Mouse (Mus musculus) stomach, embryonic 15.5 days (tissue): ENCODE measurements around the gene Traf3. TPM values are rescaled to one million over a fixed set of nuclear protein-coding genes. Genes with fewer than 3 reads are reported as not detected.

ENCODE experiments used
- ATAC-seq: fragments of 200-750 bp; cut with Nextera tagmentation; 2 replicates; pipeline ENCODE4 v1.8.0; 2017; ENCODE audit warnings: low read depth, moderate number of reproducible peaks, moderate TSS enrichment; ENCODE audit not compliant: insufficient read depth, low FRiP score
- H3K27ac ChIP-seq: fragments of 300-500 bp; sonication (generic); 2 replicates; pipeline ENCODE4 v1.5.1; 2015; ENCODE audit warnings: mild to moderate bottlenecking, inconsistent platforms
- H3K27me3 ChIP-seq: fragments of 300-500 bp; sonication (generic); replicated peaks from 2 replicates; pipeline ENCODE4 v1.6.1; 2015; ENCODE audit warnings: inconsistent platforms
- H3K36me3 ChIP-seq: fragments of 300-500 bp; sonication (generic); 2 replicates; pipeline ENCODE4 v1.6.1; 2015; ENCODE audit warnings: inconsistent platforms
- H3K4me1 ChIP-seq: fragments of 300-500 bp; sonication (generic); 2 replicates; pipeline ENCODE4 v1.6.1; 2015; ENCODE audit warnings: inconsistent platforms
- H3K4me2 ChIP-seq: fragments of 300-500 bp; sonication (generic); 2 replicates; pipeline ENCODE4 v1.6.1; 2015; ENCODE audit warnings: mild to moderate bottlenecking, inconsistent platforms
- H3K4me3 ChIP-seq: fragments of 300-500 bp; sonication (generic); replicated peaks from 2 replicates; pipeline ENCODE4 v1.5.1; 2015; ENCODE audit warnings: inconsistent platforms
- H3K9ac ChIP-seq: fragments of 300-500 bp; sonication (generic); 2 replicates; pipeline ENCODE4 v1.6.1; 2015; ENCODE audit warnings: inconsistent platforms
- H3K9me3 ChIP-seq: fragments of 300-500 bp; sonication (generic); 2 replicates; pipeline ENCODE4 v1.6.1; 2016; ENCODE audit warnings: inconsistent platforms
- WGBS: fragments of 180-500 bp; shearing (Covaris S2); methylation state at CpG from one replicate; pipeline ENCODE4 v1.1.7; 2015; 5-methylcytosine and 5-hydroxymethylcytosine counted together
- polyA plus RNA-seq: library from polyadenylated mRNA; unstranded; fragments of >200 nt; fragmentation: Nextera tagmentation; extraction: Ambion mirVana; gene quantifications from 2 replicates; pipeline ENCODE4 v1.2.1, GENCODE M21; 2015

Gene Traf3
- polyA plus RNA-seq: 8.1 and 8.4 TPM in 2 replicates

- Histone ChIP-seq H3K27ac (peak within 1 kb of the TSS; percentile 85), H3K9me3 (no peaks in the 10 kb centered on the region), H3K4me2 (peak within 1 kb of the TSS; percentile 80), H3K9ac (peak within 1 kb of the TSS; percentile 63), H3K4me1 (peaks cover 29% of the 10 kb centered on the region), H3K4me3 (peak within 1 kb of the TSS; percentile 79), H3K36me3 (no peaks in the 10 kb centered on the region), H3K27me3 (no peaks in the 10 kb centered on the region)
- ATAC-seq: peak; percentile 56; the same call in 1 of the 2 replicates
- WGBS: 6% methylated on average over 78 of the region's 105 CpGs
These were observed at the start of gene Traf3 for GRCm38 (mm10) chr12:111165831-111166591. Traf3 (plus strand) TSS chr12:111166370.

GRCm38 (mm10) chr12:111119506-111120085, 46.6 kb upstream of the Traf3 start:
- Histone ChIP-seq H3K36me3 (peaks cover 25% of the 10 kb centered on the region), H3K27me3 (no peaks in the 10 kb centered on the region), H3K27ac (no peak overlapping the region), H3K4me3 (no peak overlapping the region), H3K9ac (no peak overlapping the region), H3K4me1 (no peaks in the 10 kb centered on the region), H3K9me3 (no peaks in the 10 kb centered on the region), H3K4me2 (no peak overlapping the region)
- WGBS: 93% methylated on average over 5 of the region's 5 CpGs
- no peak for ATAC-seq

GRCm38 (mm10) chr12:111120976-111121645, 45.1 kb upstream of the Traf3 start:
- Histone ChIP-seq H3K27ac (no peak overlapping the region), H3K4me2 (no peak overlapping the region), H3K9me3 (no peaks in the 10 kb centered on the region), H3K4me3 (no peak overlapping the region), H3K4me1 (no peaks in the 10 kb centered on the region), H3K36me3 (peaks cover 20% of the 10 kb centered on the region), H3K9ac (no peak overlapping the region), H3K27me3 (no peaks in the 10 kb centered on the region)
- WGBS: 87% methylated on average over 9 of the region's 9 CpGs
- ATAC-seq: no peak

- H3K9ac ChIP-seq: no peak overlapping the region
- no peak for ATAC-seq
These were observed 43.8 kb upstream of the Traf3 start for GRCm38 (mm10) chr12:111122332-111122852.

GRCm38 (mm10) chr12:111124601-111125260, 41.4 kb upstream of the Traf3 start:
- Histone ChIP-seq H3K36me3 (peaks cover 1% of the 10 kb centered on the region; the same call in 1 of the 2 replicates), H3K4me2 (no peak overlapping the region), H3K9me3 (no peaks in the 10 kb centered on the region), H3K27ac (no peak overlapping the region), H3K4me1 (no peaks in the 10 kb centered on the region), H3K9ac (no peak overlapping the region), H3K27me3 (no peaks in the 10 kb centered on the region), H3K4me3 (no peak overlapping the region)
- 66% methylated on average over 14 of the region's 14 CpGs for WGBS
- no peak for ATAC-seq

More at GRCm38 (mm10) chr12:111122332-111122852, 43.8 kb upstream of the Traf3 start:
- Histone ChIP-seq H3K4me2 (no peak overlapping the region), H3K27me3 (no peaks in the 10 kb centered on the region), H3K36me3 (peaks cover 10% of the 10 kb centered on the region; the same call in 1 of the 2 replicates), H3K9me3 (no peaks in the 10 kb centered on the region), H3K4me3 (no peak overlapping the region), H3K4me1 (no peaks in the 10 kb centered on the region), H3K27ac (no peak overlapping the region)

- no peak for ATAC-seq
- Histone ChIP-seq H3K4me2 (no peak overlapping the region), H3K4me3 (no peak overlapping the region), H3K9me3 (no peaks in the 10 kb centered on the region), H3K9ac (no peak overlapping the region), H3K36me3 (no peaks in the 10 kb centered on the region), H3K27ac (no peak overlapping the region), H3K4me1 (no peaks in the 10 kb centered on the region), H3K27me3 (no peaks in the 10 kb centered on the region)
- 63% methylated on average over 6 of the region's 6 CpGs for WGBS
These were observed 40.5 kb upstream of the Traf3 start for GRCm38 (mm10) chr12:111125666-111126065.

- no peak for ATAC-seq
- WGBS: 84% methylated on average over 7 of the region's 7 CpGs
These were observed 32.0 kb upstream of the Traf3 start for GRCm38 (mm10) chr12:111134169-111134568.

GRCm38 (mm10) chr12:111134791-111135733, 31.1 kb upstream of the Traf3 start:
- 65% methylated on average over 19 of the region's 19 CpGs for WGBS
- Histone ChIP-seq H3K27ac (no peak overlapping the region), H3K4me1 (no peaks in the 10 kb centered on the region), H3K36me3 (no peaks in the 10 kb centered on the region), H3K4me3 (no peak overlapping the region), H3K9me3 (no peaks in the 10 kb centered on the region), H3K27me3 (no peaks in the 10 kb centered on the region), H3K9ac (no peak overlapping the region), H3K4me2 (no peak overlapping the region)
- peak; percentile 22; the same call in 1 of the 2 replicates for ATAC-seq

More at GRCm38 (mm10) chr12:111134169-111134568, 32.0 kb upstream of the Traf3 start:
- no peaks in the 10 kb centered on the region for H3K27me3 ChIP-seq
- no peaks in the 10 kb centered on the region for H3K36me3 ChIP-seq
- H3K4me3 ChIP-seq: no peak overlapping the region
- no peak overlapping the region for H3K27ac ChIP-seq
- H3K9ac ChIP-seq: no peak overlapping the region
- no peaks in the 10 kb centered on the region for H3K4me1 ChIP-seq
- no peaks in the 10 kb centered on the region for H3K9me3 ChIP-seq
- no peak overlapping the region for H3K4me2 ChIP-seq

GRCm38 (mm10) chr12:111135953-111136352, 30.2 kb upstream of the Traf3 start:
- 70% methylated on average over 3 of the region's 3 CpGs for WGBS
- no peaks in the 10 kb centered on the region for H3K36me3 ChIP-seq

GRCm38 (mm10) chr12:111137079-111137478, 29.1 kb upstream of the Traf3 start:
- Histone ChIP-seq H3K27me3 (no peaks in the 10 kb centered on the region), H3K36me3 (no peaks in the 10 kb centered on the region), H3K4me3 (no peak overlapping the region), H3K4me1 (no peaks in the 10 kb centered on the region), H3K9me3 (no peaks in the 10 kb centered on the region), H3K4me2 (no peak overlapping the region), H3K9ac (no peak overlapping the region), H3K27ac (no peak overlapping the region)
- 54% methylated on average over 2 of the region's 2 CpGs for WGBS
- no peak for ATAC-seq

More at GRCm38 (mm10) chr12:111135953-111136352, 30.2 kb upstream of the Traf3 start:
- no peak overlapping the region for H3K9ac ChIP-seq
- H3K4me3 ChIP-seq: no peak overlapping the region
- H3K4me1 ChIP-seq: no peaks in the 10 kb centered on the region
- H3K27ac ChIP-seq: no peak overlapping the region
- no peaks in the 10 kb centered on the region for H3K9me3 ChIP-seq
- ATAC-seq: no peak
- no peak overlapping the region for H3K4me2 ChIP-seq
- no peaks in the 10 kb centered on the region for H3K27me3 ChIP-seq
